Mouse (Mus musculus) erythroblast, embryonic 14.5 days (primary cell): ENCODE data around the gene Zfp655.

Source experiments
- GATA1 ChIP-seq: IDR thresholded peaks from 2 replicates; pipeline ENCODE4 v1.6.1; 2012; ENCODE audit warnings: low read length, inconsistent platforms, mixed read lengths
- TAL1 ChIP-seq: IDR thresholded peaks from 3 replicates; pipeline ENCODE4 v1.6.1; 2012; ENCODE audit warnings: low read length, inconsistent platforms, mixed read lengths

DNA sequence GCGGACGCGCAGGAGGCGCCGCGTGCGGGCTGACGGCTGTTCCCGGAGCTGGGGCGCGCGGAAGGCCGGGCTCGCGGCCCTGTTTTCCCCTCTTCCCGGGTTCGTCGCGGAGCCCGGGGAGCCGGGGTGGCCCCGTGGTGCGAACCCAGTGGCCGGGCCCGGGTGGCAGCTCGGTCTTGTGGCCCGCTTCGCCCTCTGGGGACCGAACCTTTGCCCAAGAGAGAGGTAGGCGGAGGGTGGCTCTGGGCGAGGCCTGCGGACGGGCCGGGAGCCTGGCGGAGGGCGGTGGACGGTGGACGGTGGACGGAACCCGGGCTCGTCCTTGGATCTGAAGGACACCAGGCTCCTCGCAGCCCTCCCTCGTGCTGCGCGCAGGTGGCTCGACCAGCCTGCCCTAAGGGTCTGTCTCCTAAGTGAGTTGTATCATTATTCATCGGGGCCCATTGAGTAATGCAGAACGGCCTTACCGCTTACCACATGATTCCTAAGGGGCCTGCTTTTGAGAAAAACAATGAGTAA lies 437 bp downstream of the Zfp655 start:
- TF ChIP-seq TAL1 (no peak), GATA1 (no peak)
